Mouse (Mus musculus) olfactory bulb, adult 2 months (tissue): Measurements from ENCODE around the gene Coro2a.
"Not testable (repeated sequence)": the region's sequence is repeated elsewhere in the genome, so short reads cannot be mapped to it uniquely, and the experiment has no call there.

Experiments
- CTCF ChIP-seq: fragments of 200-500 bp; IDR thresholded peaks from 2 replicates; pipeline ENCODE4 v1.5.1; 2012; ENCODE audit warnings: low read depth, mild to moderate bottlenecking, low read length, moderate library complexity; ENCODE audit not compliant: insufficient read depth
- POLR2A ChIP-seq: fragments of 200-500 bp; IDR thresholded peaks from 2 replicates; pipeline ENCODE4 v1.6.1; 2012; ENCODE audit warnings: mild to moderate bottlenecking, low read depth, low read length, moderate library complexity; ENCODE audit not compliant: insufficient read depth

DNA sequence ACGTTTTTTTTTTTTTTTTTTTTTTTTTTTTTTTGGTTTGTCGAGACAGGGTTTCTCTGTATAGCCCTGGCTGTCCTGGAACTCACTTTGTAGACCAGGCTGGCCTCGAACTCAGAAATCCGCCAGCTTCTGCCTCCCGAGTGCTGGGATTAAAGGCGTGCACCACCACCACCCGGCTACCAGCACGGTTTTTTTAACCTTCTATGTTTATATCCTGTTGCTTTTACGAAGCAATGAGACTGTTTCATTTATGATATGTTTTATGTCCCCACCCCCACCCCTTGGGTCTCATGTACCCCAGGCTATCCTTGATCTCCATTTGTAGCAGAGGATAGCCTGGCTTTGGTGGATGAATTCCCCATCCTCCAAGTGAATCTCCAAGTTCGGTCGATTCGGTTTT, 2.4 kb downstream of the Coro2a start:
- not testable (repeated sequence) for TF ChIP-seq POLR2A, CTCF
